Mouse (Mus musculus): ENCODE data around the gene Arid1b.

GRCm38 (mm10) chr17:5185501-5185900 lies 191.4 kb downstream of the Arid1b start:
- TF ChIP-seq CHD2 (IDR thresholded peaks at IDR 0.05; ENCODE audit: low read depth, low read length) (no peak), MAFK (IDR thresholded peaks at IDR 0.05; ENCODE audit: insufficient read depth, low read depth, low read length) (no peak), ZNF384 (IDR thresholded peaks at IDR 0.05; ENCODE audit: low read depth, low read length) (no peak), HCFC1 (IDR thresholded peaks at IDR 0.05; ENCODE audit: borderline replicate concordance, insufficient read depth, low read length) (no peak), ZC3H11A (IDR thresholded peaks at IDR 0.05; ENCODE audit: borderline replicate concordance, low read depth, low read length) (no peak)

Measured in ES-E14 (cell line).